Mouse (Mus musculus) E14TG2a.4 (cell line): ENCODE measurements around the gene Akap13.

Experiments
- H3K27me3 ChIP-seq: 2 replicates; pipeline ENCODE4 v1.6.1; 2014; ENCODE audit warnings: low read length, control low read depth; ENCODE audit not compliant: insufficient read depth
- H3K36me3 ChIP-seq: 2 replicates; pipeline ENCODE4 v1.6.1; 2014; ENCODE audit warnings: low read length, control low read depth; ENCODE audit not compliant: insufficient read depth
- H3K4me1 ChIP-seq: replicated peaks from 2 replicates; pipeline ENCODE4 v1.6.1; 2014; ENCODE audit warnings: low read depth, low read length, control low read depth
- H3K4me3 ChIP-seq: replicated peaks from 2 replicates; pipeline ENCODE4 v1.5.1; 2014; ENCODE audit warnings: mild to moderate bottlenecking, low read length
- H3K9me3 ChIP-seq: 2 replicates; pipeline ENCODE4 v1.6.1; 2014; ENCODE audit warnings: low read length, control low read depth
- CTCF ChIP-seq: conservative IDR thresholded peaks from 2 replicates; pipeline ENCODE4 v1.5.1; 2014; ENCODE audit warnings: low read length
- NANOG ChIP-seq: IDR thresholded peaks from 2 replicates; pipeline ENCODE4 v1.6.1; 2014; ENCODE audit warnings: borderline replicate concordance, low read length, mixed read lengths
- POU5F1 ChIP-seq: IDR thresholded peaks from 2 replicates; pipeline ENCODE4 v1.6.1; 2014; ENCODE audit warnings: low read length, borderline replicate concordance

Gene Akap13

GRCm38 (mm10) chr7:75655180-75656074 is 200.1 kb downstream of the Akap13 start:
- H3K4me1 ChIP-seq, result no peaks in the 10 kb centered on the region
- no peaks in the 10 kb centered on the region for H3K36me3 ChIP-seq
- TF ChIP-seq NANOG (no peak), CTCF (no peak), POU5F1 (no peak)
- no peaks in the 10 kb centered on the region for H3K9me3 ChIP-seq
- H3K4me3 ChIP-seq, result no peak overlapping the region
- no peaks in the 10 kb centered on the region for H3K27me3 ChIP-seq

GRCm38 (mm10) chr7:75656297-75656852 is 201.0 kb downstream of the Akap13 start:
- Histone ChIP-seq H3K36me3 (no peaks in the 10 kb centered on the region), H3K27me3 (no peaks in the 10 kb centered on the region), H3K9me3 (no peaks in the 10 kb centered on the region), H3K4me3 (no peak overlapping the region), H3K4me1 (no peaks in the 10 kb centered on the region)
- TF ChIP-seq CTCF, result no peak
- TF ChIP-seq NANOG, result no peak
- no peak for TF ChIP-seq POU5F1

GRCm38 (mm10) chr7:75656896-75657295 is 201.6 kb downstream of the Akap13 start:
- no peaks in the 10 kb centered on the region for H3K9me3 ChIP-seq
- TF ChIP-seq NANOG (no peak), POU5F1 (no peak), CTCF (no peak)
- no peaks in the 10 kb centered on the region for H3K4me1 ChIP-seq
- H3K36me3 ChIP-seq, result no peaks in the 10 kb centered on the region
- no peak overlapping the region for H3K4me3 ChIP-seq
- no peaks in the 10 kb centered on the region for H3K27me3 ChIP-seq

- TF ChIP-seq NANOG (no peak), POU5F1 (no peak), CTCF (no peak)
- no peak overlapping the region for H3K4me3 ChIP-seq
Observed at GRCm38 (mm10) chr7:75664455-75664854, 209.1 kb downstream of the Akap13 start.

GRCm38 (mm10) chr7:75666982-75667381 is 211.6 kb downstream of the Akap13 start:
- H3K36me3 ChIP-seq, result no peaks in the 10 kb centered on the region
- no peak for TF ChIP-seq POU5F1
- TF ChIP-seq NANOG, result no peak
- no peak for TF ChIP-seq CTCF
- H3K9me3 ChIP-seq, result no peaks in the 10 kb centered on the region
- no peaks in the 10 kb centered on the region for H3K4me1 ChIP-seq
- no peaks in the 10 kb centered on the region for H3K27me3 ChIP-seq
- no peak overlapping the region for H3K4me3 ChIP-seq

More at GRCm38 (mm10) chr7:75664455-75664854, 209.1 kb downstream of the Akap13 start:
- no peaks in the 10 kb centered on the region for H3K27me3 ChIP-seq
- H3K36me3 ChIP-seq, result no peaks in the 10 kb centered on the region
- H3K9me3 ChIP-seq, result no peaks in the 10 kb centered on the region
- H3K4me1 ChIP-seq, result no peaks in the 10 kb centered on the region

- Histone ChIP-seq H3K27me3 (no peaks in the 10 kb centered on the region), H3K4me1 (no peaks in the 10 kb centered on the region), H3K4me3 (no peak overlapping the region), H3K9me3 (no peaks in the 10 kb centered on the region), H3K36me3 (no peaks in the 10 kb centered on the region)
- TF ChIP-seq CTCF, result no peak
- no peak for TF ChIP-seq NANOG
- TF ChIP-seq POU5F1, result no peak
Observed at GRCm38 (mm10) chr7:75667531-75667930, 212.2 kb downstream of the Akap13 start.

- no peaks in the 10 kb centered on the region for H3K4me1 ChIP-seq
Observed at GRCm38 (mm10) chr7:75668396-75668795, 213.1 kb downstream of the Akap13 start.

GRCm38 (mm10) chr7:75669416-75669815 is 214.1 kb downstream of the Akap13 start:
- H3K4me1 ChIP-seq, result no peaks in the 10 kb centered on the region
- no peak overlapping the region for H3K4me3 ChIP-seq
- H3K9me3 ChIP-seq, result no peaks in the 10 kb centered on the region
- H3K36me3 ChIP-seq, result no peaks in the 10 kb centered on the region
- TF ChIP-seq NANOG (no peak), CTCF (no peak), POU5F1 (no peak)
- no peaks in the 10 kb centered on the region for H3K27me3 ChIP-seq

More at GRCm38 (mm10) chr7:75668396-75668795, 213.1 kb downstream of the Akap13 start:
- H3K36me3 ChIP-seq, result no peaks in the 10 kb centered on the region
- H3K27me3 ChIP-seq, result no peaks in the 10 kb centered on the region
- TF ChIP-seq CTCF (no peak), POU5F1 (no peak), NANOG (no peak)
- no peak overlapping the region for H3K4me3 ChIP-seq
- H3K9me3 ChIP-seq, result no peaks in the 10 kb centered on the region

- TF ChIP-seq NANOG (no peak), CTCF (no peak), POU5F1 (no peak)
- no peak overlapping the region for H3K4me3 ChIP-seq
Observed at GRCm38 (mm10) chr7:75679631-75680030, 224.3 kb downstream of the Akap13 start.

More at GRCm38 (mm10) chr7:75679631-75680030, 224.3 kb downstream of the Akap13 start:
- Histone ChIP-seq H3K27me3 (no peaks in the 10 kb centered on the region), H3K9me3 (no peaks in the 10 kb centered on the region), H3K36me3 (peaks cover 5% of the 10 kb centered on the region), H3K4me1 (no peaks in the 10 kb centered on the region)
